Mouse (Mus musculus) kidney, adult 9 months (tissue): ENCODE measurements around the gene Olfr876.
"Not testable (repeated sequence)": the region's sequence is repeated elsewhere in the genome, so short reads cannot be mapped to it uniquely, and the experiment has no call there.

Experiments used
- DNase-seq: peaks from one replicate; pipeline ENCODE4 v3.0.0; 2022

Olfr876 gene

GRCm38 (mm10) chr9:37802731-37803130 lies at the start of gene Olfr876:
TSS of gene Olfr876 (plus strand) at chr9:37803031.
- DNase-seq = no peak

- DNase-seq = no peak
Observed at GRCm38 (mm10) chr9:37761728-37762127, 41.1 kb upstream of the Olfr876 start.

GRCm38 (mm10) chr9:37762541-37762940 lies 40.3 kb upstream of the Olfr876 start:
- DNase-seq = no peak

GRCm38 (mm10) chr9:37770661-37771060 lies 32.2 kb upstream of the Olfr876 start:
- DNase-seq = no peak

GRCm38 (mm10) chr9:37771759-37772158 lies 31.1 kb upstream of the Olfr876 start, which contains the start of gene Olfr875:
TSS of gene Olfr875 (plus strand) at chr9:37771857.
- no peak for DNase-seq

GRCm38 (mm10) chr9:37782766-37783260 lies 20.0 kb upstream of the Olfr876 start:
- peak; percentile 27 for DNase-seq

GRCm38 (mm10) chr9:37783394-37784387 lies 19.1 kb upstream of the Olfr876 start:
- not testable (repeated sequence) for DNase-seq

- DNase-seq = no peak
Observed at GRCm38 (mm10) chr9:37786411-37786810, 16.4 kb upstream of the Olfr876 start.

GRCm38 (mm10) chr9:37802055-37802454 lies 776 bp upstream of the Olfr876 start:
- no peak for DNase-seq

GRCm38 (mm10) chr9:37807235-37807634 lies 4.4 kb downstream of the Olfr876 start:
- DNase-seq = no peak

- no peak for DNase-seq
Observed at GRCm38 (mm10) chr9:37808456-37808855, 5.6 kb downstream of the Olfr876 start.

GRCm38 (mm10) chr9:37808976-37809375 lies 6.1 kb downstream of the Olfr876 start:
- DNase-seq = no peak

GRCm38 (mm10) chr9:37814696-37815095 lies 11.9 kb downstream of the Olfr876 start:
- no peak for DNase-seq

GRCm38 (mm10) chr9:37829881-37830280 lies 27.1 kb downstream of the Olfr876 start:
- no peak for DNase-seq

GRCm38 (mm10) chr9:37833341-37833740 lies 30.5 kb downstream of the Olfr876 start:
- no peak for DNase-seq

- no peak for DNase-seq
Observed at GRCm38 (mm10) chr9:37849267-37849666, 46.4 kb downstream of the Olfr876 start.

GRCm38 (mm10) chr9:37853969-37854368 lies 51.1 kb downstream of the Olfr876 start, which contains the start of gene Olfr877:
TSS of gene Olfr877 (plus strand) at chr9:37854269.
- DNase-seq = no peak
